Mouse (Mus musculus) adrenal gland, postnatal 36 days (tissue): ENCODE results near the gene Ripor3. TPM values are rescaled to one million over a fixed set of nuclear protein-coding genes. Genes with fewer than 3 reads are reported as not detected.

Experiments
- DNase-seq, 2 experiments: peaks; one replicate each; pipeline ENCODE4 v3.0.0; 2021; ENCODE audit warnings: mixed read lengths in 1 of 2
- total RNA-seq, 2 experiments: library from RNA; stranded (reverse); gene quantifications; 2 replicates each; pipeline ENCODE4 v1.2.3; 2021

Ripor3 gene
- total RNA-seq, 2 experiments from 2014 or later: 2.1 TPM

GRCm38 (mm10) chr2:168028376-168028775, 18.0 kb upstream of the Ripor3 start:
- DNase-seq: no peak

DNA sequence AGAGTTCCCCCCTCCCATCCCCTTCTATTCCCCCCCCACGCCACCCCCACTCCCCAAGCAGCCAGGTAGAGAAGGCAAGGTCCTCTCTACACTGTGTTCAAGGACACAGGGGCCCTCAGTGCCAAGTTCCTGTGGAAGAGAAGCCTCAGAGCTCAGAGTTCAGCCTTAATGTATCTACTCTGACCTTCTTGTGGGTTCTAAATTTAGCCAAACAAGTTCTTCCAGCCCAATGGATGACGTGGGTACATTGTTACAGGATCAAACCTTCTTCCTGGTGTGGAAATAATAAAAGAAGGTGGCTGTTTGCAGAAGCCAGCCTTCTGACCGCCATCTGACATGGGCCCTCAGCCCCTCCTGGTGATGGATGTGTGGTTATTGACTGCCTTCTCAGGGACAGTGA, 16.0 kb upstream of the Ripor3 start:
- no peak for DNase-seq

- no peak for DNase-seq
These were observed 15.5 kb upstream of the Ripor3 start for GRCm38 (mm10) chr2:168025882-168026281.

DNA sequence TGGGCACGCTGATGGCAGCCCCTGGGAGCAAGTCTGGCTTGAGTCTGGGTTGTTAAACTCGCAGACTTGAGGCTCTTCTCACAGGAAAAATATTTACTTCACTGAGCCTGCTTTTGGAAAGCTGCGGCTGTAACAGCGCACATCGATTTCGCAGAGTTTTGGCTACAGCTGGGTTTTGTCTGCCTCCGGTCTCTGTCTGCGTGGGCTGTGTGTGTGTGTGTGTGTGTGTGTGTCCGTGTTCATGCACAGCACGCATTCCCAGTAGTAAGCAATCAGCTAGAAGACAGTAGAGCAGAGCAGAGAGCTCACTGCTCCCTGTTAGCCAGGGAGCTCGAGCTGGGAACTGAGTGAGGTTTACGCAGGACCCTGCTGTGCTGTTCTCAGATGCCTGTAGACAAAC, 14.8 kb upstream of the Ripor3 start:
- no peak for DNase-seq

DNA sequence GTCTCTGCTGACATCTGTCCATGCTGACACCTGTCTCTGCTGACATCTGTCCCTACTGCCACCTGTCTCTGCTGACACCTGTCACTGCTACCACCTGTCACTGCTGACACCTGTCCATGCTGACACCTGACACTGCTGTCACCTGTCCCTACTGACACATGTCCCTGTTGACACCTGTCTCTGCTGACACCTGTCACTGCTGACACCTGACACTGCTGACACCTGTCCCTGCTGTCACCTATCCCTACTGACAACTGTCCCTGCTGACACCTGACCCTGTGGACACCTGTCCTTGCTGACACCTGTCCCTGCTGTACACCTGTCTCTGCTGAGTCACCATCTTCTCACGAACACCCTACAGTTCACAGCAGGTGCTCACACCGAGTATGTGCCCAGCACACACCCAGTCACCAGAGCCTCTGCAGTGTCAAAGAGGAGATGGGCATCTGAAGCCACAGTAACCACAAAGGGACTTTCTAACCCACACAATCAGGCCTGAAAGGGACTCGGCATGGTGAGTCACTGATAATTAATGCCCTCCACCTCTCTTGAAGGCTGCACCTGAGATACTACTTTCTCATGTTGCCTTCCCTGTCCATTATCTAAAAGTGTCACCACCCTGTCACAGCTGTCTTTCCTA, 13.5 kb upstream of the Ripor3 start:
- DNase-seq: no peak

DNA sequence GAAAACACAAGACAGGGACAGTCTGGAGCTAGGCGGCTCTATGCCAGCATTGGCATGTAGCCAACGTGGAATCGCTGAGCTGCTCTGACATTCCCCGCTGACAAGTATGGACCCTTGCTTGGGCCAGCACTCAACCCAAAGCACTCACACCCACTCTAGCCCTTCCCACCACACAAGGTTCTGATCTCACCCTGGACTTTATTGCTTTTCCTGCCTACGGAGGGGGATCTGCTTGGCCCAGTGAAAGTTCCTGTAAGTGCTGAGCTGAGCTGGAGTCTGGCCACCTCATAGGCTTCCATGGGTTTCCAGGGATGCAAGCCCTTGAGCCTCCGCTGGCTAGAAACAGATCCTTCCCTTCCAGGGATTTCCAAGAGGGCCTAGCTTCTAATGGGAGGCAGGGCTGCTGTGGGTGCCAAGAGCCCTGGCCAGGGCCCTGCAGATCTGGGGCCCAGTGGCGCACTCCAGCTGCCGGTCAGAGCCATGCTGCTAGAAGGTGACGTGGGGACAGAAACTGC, 8.8 kb upstream of the Ripor3 start:
- DNase-seq: peak; percentile 67 to 69

DNA sequence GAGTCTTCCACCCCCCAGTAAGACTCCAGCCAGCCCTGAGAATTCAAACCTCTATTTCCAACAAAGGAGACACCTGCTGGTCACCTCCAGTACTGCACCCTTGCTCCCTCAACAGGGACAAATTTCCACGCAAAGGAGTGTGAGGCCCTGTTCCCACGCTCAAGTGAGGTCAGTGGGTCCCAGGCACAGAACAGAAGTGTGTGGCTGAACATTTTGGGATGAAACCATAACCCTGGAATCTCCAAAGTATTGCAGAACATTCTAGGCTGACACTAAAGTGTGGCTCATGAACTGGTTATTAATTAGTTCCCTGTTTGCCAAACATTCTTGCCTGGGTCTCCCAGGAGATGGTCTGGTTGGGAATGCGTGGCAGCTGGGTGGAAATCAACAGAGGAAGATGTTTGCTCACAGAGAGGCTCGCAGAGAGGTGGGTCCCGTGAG, 6.6 kb upstream of the Ripor3 start:
- DNase-seq: peak; percentile 72 to 80

DNA sequence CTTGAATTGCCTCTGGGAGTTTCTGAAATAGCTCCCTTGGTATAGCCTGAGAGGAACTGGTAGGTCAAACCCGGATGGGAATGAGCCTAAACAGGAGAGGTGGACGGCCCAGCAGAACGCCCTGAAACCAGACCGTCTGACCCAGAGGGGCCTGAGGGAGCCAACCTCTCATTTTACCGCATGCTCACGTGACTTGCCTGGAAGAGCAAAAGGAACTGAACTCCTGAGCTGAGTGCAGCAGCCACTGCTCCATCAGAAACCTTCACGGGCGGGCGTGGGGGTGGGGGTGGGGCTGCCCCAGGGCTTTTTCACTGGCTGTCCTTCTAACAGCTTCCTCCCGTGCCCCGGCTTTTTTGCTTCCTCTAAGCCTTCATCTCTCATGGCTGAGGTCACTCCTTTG, 475 bp upstream of the Ripor3 start:
- no peak for DNase-seq

GRCm38 (mm10) chr2:168008132-168008531, 2.3 kb downstream of the Ripor3 start:
- no peak for DNase-seq

- no peak for DNase-seq
These were observed 3.9 kb downstream of the Ripor3 start for GRCm38 (mm10) chr2:168006489-168006888.

DNA sequence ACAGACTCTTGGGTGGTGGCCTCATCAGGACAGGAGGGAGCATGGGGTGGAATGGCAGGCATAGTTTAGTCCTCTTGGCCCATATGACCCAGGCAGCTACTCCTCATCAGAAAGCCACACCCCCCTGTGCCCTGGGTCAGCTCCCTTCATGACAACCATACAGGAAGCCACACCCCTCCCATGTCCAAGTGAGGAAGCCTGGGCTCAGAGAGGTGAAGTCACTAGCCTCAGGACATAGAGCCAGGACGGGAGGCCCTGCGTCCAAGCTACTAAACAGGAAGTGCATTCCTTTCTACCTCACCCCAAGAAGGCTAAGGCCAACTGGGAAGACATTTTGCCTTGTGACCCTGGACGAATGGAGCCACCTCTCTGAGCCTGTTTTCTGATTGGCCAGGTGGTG, 4.8 kb downstream of the Ripor3 start:
- peak in 1 of 2 experiments; percentile 36 for DNase-seq

DNA sequence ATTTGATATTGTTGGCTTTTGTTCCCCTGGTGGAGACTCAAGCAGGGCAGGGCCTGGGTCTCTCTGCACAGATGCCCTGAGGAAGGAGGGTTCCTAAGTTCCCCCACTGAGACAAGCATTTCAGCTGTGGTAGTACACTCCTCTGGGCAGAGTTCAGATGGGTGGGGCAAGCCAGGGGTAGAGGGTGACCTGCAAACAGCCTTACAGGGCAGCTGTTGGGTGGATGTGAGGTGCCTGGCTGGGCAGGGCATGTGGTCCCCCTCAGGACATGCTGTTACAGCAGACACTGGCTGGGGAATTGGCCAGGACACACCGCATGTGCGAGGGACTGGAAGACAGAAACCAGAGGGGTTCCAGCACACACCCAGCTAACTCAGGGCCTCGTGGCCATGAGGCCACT, 5.4 kb downstream of the Ripor3 start:
- no peak for DNase-seq

- DNase-seq: no peak
These were observed 6.0 kb downstream of the Ripor3 start for GRCm38 (mm10) chr2:168004369-168004768.

GRCm38 (mm10) chr2:168003431-168003830, 7.0 kb downstream of the Ripor3 start:
- DNase-seq: peak; percentile 36 to 44

- no peak for DNase-seq
These were observed 7.5 kb downstream of the Ripor3 start for GRCm38 (mm10) chr2:168002884-168003283.

DNA sequence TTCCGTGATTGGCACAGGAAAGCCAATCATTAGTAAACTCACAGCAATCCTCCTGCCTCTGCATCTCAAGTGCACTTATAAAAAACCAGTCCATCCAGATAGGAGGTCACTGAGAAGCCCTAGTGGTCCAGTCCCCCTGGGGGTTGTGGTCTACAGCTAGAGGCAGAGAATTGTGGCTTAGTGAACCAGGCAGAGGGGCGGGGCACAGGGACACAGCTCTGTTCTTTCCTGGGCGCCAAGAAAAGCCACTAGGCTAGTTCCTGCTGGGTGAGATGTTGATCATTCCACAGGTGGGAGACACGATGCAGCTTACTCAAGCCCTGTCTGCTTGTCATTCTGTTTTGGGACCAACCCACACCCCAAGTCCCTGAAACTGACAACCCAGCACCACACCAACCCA, 8.2 kb downstream of the Ripor3 start:
- DNase-seq: no peak

GRCm38 (mm10) chr2:167999145-167999743, 11.2 kb downstream of the Ripor3 start:
- no peak for DNase-seq

GRCm38 (mm10) chr2:167997562-167997961, 12.9 kb downstream of the Ripor3 start:
- DNase-seq: no peak

DNA sequence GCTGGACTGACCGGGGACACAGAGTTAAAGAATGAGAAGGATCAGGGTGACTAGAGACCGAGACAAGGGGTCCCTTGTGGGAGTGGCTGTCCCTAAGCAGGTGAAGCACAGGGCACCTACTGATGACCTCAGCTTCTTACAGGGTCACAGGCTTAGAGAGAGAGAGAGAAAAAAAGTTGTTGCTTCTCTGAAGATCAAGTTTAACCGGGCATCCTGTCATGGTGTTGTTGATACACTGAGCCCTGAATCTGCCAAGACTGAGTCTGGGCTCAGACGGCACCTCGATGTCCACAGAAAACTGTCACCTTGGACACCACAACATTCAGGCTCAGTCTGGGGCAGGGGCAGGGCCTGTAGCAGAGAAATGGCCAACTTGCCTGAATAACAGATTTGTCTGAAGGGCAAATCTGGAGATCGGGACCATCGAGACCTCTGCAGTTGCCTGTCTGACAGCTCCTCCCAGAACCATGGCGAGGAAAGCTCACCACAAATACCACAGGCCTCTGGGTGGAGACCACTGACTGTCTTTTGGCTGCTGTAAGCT, 13.7 kb downstream of the Ripor3 start:
- no peak for DNase-seq

DNA sequence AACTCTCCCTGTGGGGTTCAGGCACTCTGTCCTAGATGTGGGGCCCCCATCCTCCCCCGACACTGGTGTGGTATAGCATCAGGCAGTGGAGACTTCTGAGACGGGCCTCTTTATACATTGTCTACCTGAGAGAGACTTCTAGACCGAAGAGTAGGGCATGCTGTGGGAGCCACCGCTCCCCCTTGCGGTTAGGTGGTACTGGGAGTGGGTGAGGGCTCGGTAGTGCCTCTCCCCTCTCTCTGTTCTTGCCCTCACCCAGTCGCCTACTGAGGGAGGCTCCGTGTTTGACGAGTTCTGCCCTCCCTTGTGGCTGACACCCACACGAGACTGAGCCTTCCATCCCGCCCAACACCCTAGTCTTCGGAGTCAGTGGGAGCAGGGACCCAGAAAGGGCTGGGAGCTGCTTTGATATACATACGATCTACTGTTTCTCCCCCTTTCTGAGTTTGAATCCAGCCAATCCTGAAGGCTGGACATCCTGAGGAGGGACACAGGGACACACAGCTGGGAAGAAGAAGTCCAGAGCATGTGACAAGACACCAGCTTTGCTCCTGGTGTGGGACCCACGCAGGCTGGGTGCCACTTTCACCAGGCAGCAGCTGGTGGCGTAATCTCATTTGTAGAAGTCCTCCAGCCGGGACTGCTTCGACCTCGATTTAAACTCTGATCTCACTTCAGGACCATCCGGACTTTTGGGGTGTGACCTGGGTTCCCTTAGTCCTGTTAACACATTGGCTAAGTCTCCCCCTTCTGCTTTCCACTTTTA, 14.4 kb downstream of the Ripor3 start:
- DNase-seq: no peak

DNA sequence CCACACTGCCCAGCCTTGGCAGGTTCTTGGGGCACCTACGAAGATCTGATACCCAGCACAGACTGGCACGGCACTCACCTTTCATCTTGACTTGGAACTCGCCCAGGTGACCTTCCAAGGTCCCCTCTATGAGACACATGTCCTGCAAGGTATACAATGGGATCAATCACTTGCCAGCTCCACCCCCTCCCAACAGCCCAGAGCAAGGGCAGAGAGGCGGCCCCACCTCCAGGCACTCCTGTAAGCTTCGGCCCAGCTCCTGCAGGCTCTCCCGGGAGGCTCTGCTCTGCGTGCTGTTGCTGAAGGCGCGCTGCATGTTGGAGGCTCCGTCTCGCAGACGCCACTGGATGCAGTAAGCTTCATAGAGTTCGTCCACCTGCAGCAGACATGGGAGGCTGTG, 17.2 kb downstream of the Ripor3 start:
- DNase-seq: no peak

DNA sequence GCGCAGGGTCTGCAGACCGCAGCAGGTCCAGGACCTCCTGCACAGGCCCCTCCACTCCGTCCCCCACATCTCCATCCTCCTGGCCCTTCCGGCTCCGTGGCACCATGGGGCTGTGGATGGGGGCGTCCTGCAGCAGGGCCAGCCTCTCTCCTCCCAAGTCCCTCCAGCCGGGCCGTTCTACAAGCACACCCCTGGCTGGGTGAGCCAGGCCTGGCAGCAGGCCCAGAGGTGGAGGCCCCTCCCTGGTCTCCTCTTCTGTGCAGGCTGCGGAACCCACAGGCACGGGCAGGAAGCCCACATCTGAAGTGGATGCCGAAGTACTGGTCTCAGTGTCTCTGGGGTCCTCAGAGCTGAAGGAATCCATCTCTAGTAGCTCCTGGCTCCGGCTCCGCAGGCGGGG, 21.1 kb downstream of the Ripor3 start:
- peak in 1 of 2 experiments; percentile 38 for DNase-seq

- no peak for DNase-seq
These were observed 22.8 kb downstream of the Ripor3 start for GRCm38 (mm10) chr2:167987640-167988039.
